Mouse (Mus musculus): ENCODE measurements around the gene Ets1. TPM values are rescaled to one million over a fixed set of nuclear protein-coding genes. Genes with fewer than 3 reads are reported as not detected.

Gene Ets1
- polyA plus RNA-seq, 1 experiment: 13.2 TPM

- H3K4me1 ChIP-seq (ENCODE audit: control insufficient read depth, insufficient read depth, low read length): no peaks in the 10 kb centered on the region
- no peaks in the 10 kb centered on the region for H3K9me3 ChIP-seq (replicated peaks; ENCODE audit: control insufficient read depth, insufficient read depth, low read length, poor library complexity, severe bottlenecking)
- H3K27me3 ChIP-seq (ENCODE audit: control insufficient read depth, insufficient read depth, low read length, poor library complexity, severe bottlenecking): no peaks in the 10 kb centered on the region
- TF ChIP-seq CTCF (IDR thresholded peaks at IDR 0.05; ENCODE audit: low read depth, low read length) (no peak), EP300 (IDR thresholded peaks at IDR 0.05; ENCODE audit: insufficient read depth, low read depth, low read length) (no peak), POLR2A (IDR thresholded peaks at IDR 0.05; ENCODE audit: insufficient read depth, low read length) (no peak)
- H3K36me3 ChIP-seq (ENCODE audit: control insufficient read depth, insufficient read depth, low read length, poor library complexity, severe bottlenecking): no peaks in the 10 kb centered on the region
- H3K4me3 ChIP-seq (ENCODE audit: low read depth, low read length): no peak overlapping the region
- H3K27ac ChIP-seq (ENCODE audit: insufficient read depth, low read length): no peak overlapping the region
- no peak overlapping the region for H3K9ac ChIP-seq (ENCODE audit: low read depth, poor library complexity, severe bottlenecking)
These were observed 9.5 kb downstream of the Ets1 start for GRCm38 (mm10) chr9:32645475-32645874.

- H3K36me3 ChIP-seq (ENCODE audit: control insufficient read depth, insufficient read depth, low read length, poor library complexity, severe bottlenecking): no peaks in the 10 kb centered on the region
- no peaks in the 10 kb centered on the region for H3K9me3 ChIP-seq (replicated peaks; ENCODE audit: control insufficient read depth, insufficient read depth, low read length, poor library complexity, severe bottlenecking)
- TF ChIP-seq POLR2A (IDR thresholded peaks at IDR 0.05; ENCODE audit: insufficient read depth, low read length) (no peak), CTCF (IDR thresholded peaks at IDR 0.05; ENCODE audit: low read depth, low read length) (no peak)
- no peaks in the 10 kb centered on the region for H3K4me1 ChIP-seq (ENCODE audit: control insufficient read depth, insufficient read depth, low read length)
- H3K27ac ChIP-seq (ENCODE audit: insufficient read depth, low read length): no peak overlapping the region
- H3K9ac ChIP-seq (ENCODE audit: low read depth, poor library complexity, severe bottlenecking): no peak overlapping the region
- H3K27me3 ChIP-seq (ENCODE audit: control insufficient read depth, insufficient read depth, low read length, poor library complexity, severe bottlenecking): no peaks in the 10 kb centered on the region
- H3K4me3 ChIP-seq (ENCODE audit: low read depth, low read length): no peak overlapping the region
These were observed 10.7 kb downstream of the Ets1 start for GRCm38 (mm10) chr9:32646539-32647258.

GRCm38 (mm10) chr9:32647506-32648250 lies 11.7 kb downstream of the Ets1 start:
- H3K27me3 ChIP-seq (ENCODE audit: control insufficient read depth, insufficient read depth, low read length, poor library complexity, severe bottlenecking): no peaks in the 10 kb centered on the region
- no peak overlapping the region for H3K27ac ChIP-seq (ENCODE audit: insufficient read depth, low read length)
- TF ChIP-seq POLR2A (IDR thresholded peaks at IDR 0.05; ENCODE audit: insufficient read depth, low read length): no peak
- TF ChIP-seq EP300 (IDR thresholded peaks at IDR 0.05; ENCODE audit: insufficient read depth, low read depth, low read length): no peak
- no peak for TF ChIP-seq CTCF (IDR thresholded peaks at IDR 0.05; ENCODE audit: low read depth, low read length)

GRCm38 (mm10) chr9:32648286-32648685 lies 12.3 kb downstream of the Ets1 start:
- H3K27ac ChIP-seq (ENCODE audit: insufficient read depth, low read length): no peak overlapping the region

More at GRCm38 (mm10) chr9:32647506-32648250, 11.7 kb downstream of the Ets1 start:
- H3K9ac ChIP-seq (ENCODE audit: low read depth, poor library complexity, severe bottlenecking): no peak overlapping the region
- no peaks in the 10 kb centered on the region for H3K36me3 ChIP-seq (ENCODE audit: control insufficient read depth, insufficient read depth, low read length, poor library complexity, severe bottlenecking)
- H3K9me3 ChIP-seq (replicated peaks; ENCODE audit: control insufficient read depth, insufficient read depth, low read length, poor library complexity, severe bottlenecking): no peaks in the 10 kb centered on the region
- no peaks in the 10 kb centered on the region for H3K4me1 ChIP-seq (ENCODE audit: control insufficient read depth, insufficient read depth, low read length)
- H3K4me3 ChIP-seq (ENCODE audit: low read depth, low read length): no peak overlapping the region

GRCm38 (mm10) chr9:32650738-32651137 lies 14.7 kb downstream of the Ets1 start:
- no peak for TF ChIP-seq POLR2A (IDR thresholded peaks at IDR 0.05; ENCODE audit: insufficient read depth, low read length)
- no peak for TF ChIP-seq EP300 (IDR thresholded peaks at IDR 0.05; ENCODE audit: insufficient read depth, low read depth, low read length)
- no peak for TF ChIP-seq CTCF (IDR thresholded peaks at IDR 0.05; ENCODE audit: low read depth, low read length)
- Histone ChIP-seq H3K36me3 (ENCODE audit: control insufficient read depth, insufficient read depth, low read length, poor library complexity, severe bottlenecking) (no peaks in the 10 kb centered on the region), H3K4me1 (ENCODE audit: control insufficient read depth, insufficient read depth, low read length) (no peaks in the 10 kb centered on the region), H3K4me3 (ENCODE audit: low read depth, low read length) (no peak overlapping the region), H3K9ac (ENCODE audit: low read depth, poor library complexity, severe bottlenecking) (no peak overlapping the region), H3K9me3 (replicated peaks; ENCODE audit: control insufficient read depth, insufficient read depth, low read length, poor library complexity, severe bottlenecking) (no peaks in the 10 kb centered on the region), H3K27me3 (ENCODE audit: control insufficient read depth, insufficient read depth, low read length, poor library complexity, severe bottlenecking) (no peaks in the 10 kb centered on the region), H3K27ac (ENCODE audit: insufficient read depth, low read length) (no peak overlapping the region)

More at GRCm38 (mm10) chr9:32648286-32648685, 12.3 kb downstream of the Ets1 start:
- Histone ChIP-seq H3K9ac (ENCODE audit: low read depth, poor library complexity, severe bottlenecking) (no peak overlapping the region), H3K9me3 (replicated peaks; ENCODE audit: control insufficient read depth, insufficient read depth, low read length, poor library complexity, severe bottlenecking) (no peaks in the 10 kb centered on the region), H3K4me1 (ENCODE audit: control insufficient read depth, insufficient read depth, low read length) (no peaks in the 10 kb centered on the region), H3K4me3 (ENCODE audit: low read depth, low read length) (no peak overlapping the region), H3K36me3 (ENCODE audit: control insufficient read depth, insufficient read depth, low read length, poor library complexity, severe bottlenecking) (no peaks in the 10 kb centered on the region), H3K27me3 (ENCODE audit: control insufficient read depth, insufficient read depth, low read length, poor library complexity, severe bottlenecking) (no peaks in the 10 kb centered on the region)
- no peak for TF ChIP-seq POLR2A (IDR thresholded peaks at IDR 0.05; ENCODE audit: insufficient read depth, low read length)
- no peak for TF ChIP-seq EP300 (IDR thresholded peaks at IDR 0.05; ENCODE audit: insufficient read depth, low read depth, low read length)
- TF ChIP-seq CTCF (IDR thresholded peaks at IDR 0.05; ENCODE audit: low read depth, low read length): no peak

DNA sequence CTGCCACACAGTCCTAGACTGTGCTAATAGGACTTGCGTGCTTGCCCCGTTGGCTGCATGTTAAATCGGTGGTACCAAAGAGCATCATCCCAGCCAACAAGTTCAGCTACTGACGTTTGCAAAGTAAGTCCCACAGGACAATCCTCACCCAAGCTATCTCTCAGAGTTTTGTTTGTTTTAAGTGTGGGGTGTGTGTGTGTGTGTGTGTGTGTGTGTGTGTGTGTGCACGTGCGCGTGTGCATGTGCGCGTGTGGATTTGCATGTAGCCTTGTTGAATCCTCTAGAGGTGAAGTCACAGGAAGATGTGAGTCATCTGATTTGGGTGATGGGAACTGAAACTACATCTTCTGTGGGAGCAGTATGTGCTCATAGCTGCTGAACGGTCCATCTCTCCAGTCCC lies 16.1 kb downstream of the Ets1 start:
- Histone ChIP-seq H3K4me3 (ENCODE audit: low read depth, low read length) (no peak overlapping the region), H3K27ac (ENCODE audit: insufficient read depth, low read length) (no peak overlapping the region), H3K4me1 (ENCODE audit: control insufficient read depth, insufficient read depth, low read length) (no peaks in the 10 kb centered on the region), H3K9ac (ENCODE audit: low read depth, poor library complexity, severe bottlenecking) (no peak overlapping the region), H3K27me3 (ENCODE audit: control insufficient read depth, insufficient read depth, low read length, poor library complexity, severe bottlenecking) (no peaks in the 10 kb centered on the region), H3K36me3 (ENCODE audit: control insufficient read depth, insufficient read depth, low read length, poor library complexity, severe bottlenecking) (no peaks in the 10 kb centered on the region), H3K9me3 (replicated peaks; ENCODE audit: control insufficient read depth, insufficient read depth, low read length, poor library complexity, severe bottlenecking) (no peaks in the 10 kb centered on the region)
- TF ChIP-seq EP300 (IDR thresholded peaks at IDR 0.05; ENCODE audit: insufficient read depth, low read depth, low read length): no peak
- no peak for TF ChIP-seq CTCF (IDR thresholded peaks at IDR 0.05; ENCODE audit: low read depth, low read length)
- no peak for TF ChIP-seq POLR2A (IDR thresholded peaks at IDR 0.05; ENCODE audit: insufficient read depth, low read length)

Measured in ES-Bruce4 (cell line).